Mouse (Mus musculus) gastrocnemius, postnatal 25 days (tissue): ENCODE measurements around the gene Egfl8. TPM values are rescaled to one million over a fixed set of nuclear protein-coding genes. Genes with fewer than 3 reads are reported as not detected.

Experiments used
- DNase-seq: peaks from one replicate; pipeline ENCODE4 v3.0.0; 2022
- total RNA-seq, 2 experiments: library from RNA; stranded (reverse); gene quantifications; 1 replicate in 1 of 2; 2 replicates in 1 of 2; pipeline ENCODE4 v1.2.3; 2021

Egfl8 gene
- total RNA-seq, 2 experiments from 2014 or later = 2.8 to 3.1 TPM

GRCm38 (mm10) chr17:34571875-34572274 lies 43.9 kb downstream of the Egfl8 start:
- DNase-seq = no peak

GRCm38 (mm10) chr17:34569919-34570318 lies 45.9 kb downstream of the Egfl8 start:
- no peak for DNase-seq

GRCm38 (mm10) chr17:34568421-34568820 lies 47.4 kb downstream of the Egfl8 start:
- no peak for DNase-seq

GRCm38 (mm10) chr17:34567311-34567710 lies 48.5 kb downstream of the Egfl8 start:
- no peak for DNase-seq

GRCm38 (mm10) chr17:34564796-34565195 lies 51.0 kb downstream of the Egfl8 start:
- DNase-seq = peak; percentile 49

- DNase-seq = peak; percentile 68
Measured at GRCm38 (mm10) chr17:34564003-34564421, 51.8 kb downstream of the Egfl8 start, which contains the start of gene Notch4. Gene Notch4, plus strand, starts transcription at chr17:34564268.

GRCm38 (mm10) chr17:34563354-34563753 lies 52.4 kb downstream of the Egfl8 start:
- DNase-seq = no peak

Other genes with a start within 250 kb of the Egfl8 start
- not detected for gene Btnl1, start 238.8 kb downstream of the Egfl8 start, total RNA-seq
- not detected for gene BC051142, start 217.2 kb downstream of the Egfl8 start, total RNA-seq
- gene Btnl4, start 138.7 kb downstream of the Egfl8 start, total RNA-seq = not detected
- gene Btnl6, start 98.6 kb downstream of the Egfl8 start, total RNA-seq = not detected
- gene Notch4, start 51.7 kb downstream of the Egfl8 start, total RNA-seq = 10 to 100 TPM; 11.3 to 12.4 TPM
- gene Gpsm3, start 26.2 kb downstream of the Egfl8 start, total RNA-seq = 1 to 10 TPM; 2.3 to 2.6 TPM
- gene Pbx2, start 24.7 kb downstream of the Egfl8 start, total RNA-seq = 10 to 100 TPM; 12.1 to 13.6 TPM
- gene Ager, start 18.1 kb downstream of the Egfl8 start, total RNA-seq = under 1 TPM in 1 of 2 experiments, not detected in 1; 0.24 TPM
- gene Rnf5, start 12.3 kb downstream of the Egfl8 start, total RNA-seq = 10 to 100 TPM; 16.4 to 19.2 TPM
- 10 to 100 TPM; 53.6 to 56.9 TPM for gene Agpat1, start 11.7 kb downstream of the Egfl8 start, total RNA-seq
- gene Ppt2, start 12.5 kb upstream of the Egfl8 start, total RNA-seq = 10 to 100 TPM; 37.2 to 43.0 TPM
- 1 to 10 TPM in 1 of 2 experiments, under 1 TPM in 1; 0.35 to 1.5 TPM for gene Prrt1, start 13.6 kb upstream of the Egfl8 start, total RNA-seq
- 1 to 10 TPM; 5.9 to 7.0 TPM for gene Fkbpl, start 28.8 kb upstream of the Egfl8 start, total RNA-seq
- gene Atf6b, start 31.2 kb upstream of the Egfl8 start, total RNA-seq = 1 to 10 TPM; 7.1 to 7.2 TPM
- gene Tnxb, start 54.6 kb upstream of the Egfl8 start, total RNA-seq = 10 to 100 TPM; 38.3 to 50.5 TPM
- 10 to 100 TPM in 1 of 2 experiments, 1 to 10 TPM in 1; 1.1 to 22.1 TPM for gene C4b, start 127.9 kb upstream of the Egfl8 start, total RNA-seq
- gene Cyp21a1, start 188.6 kb upstream of the Egfl8 start, total RNA-seq = under 1 TPM in 1 of 2 experiments, not detected in 1; 0.16 TPM
- 1 to 10 TPM; 7.0 to 7.2 TPM for gene Stk19, start 221.0 kb upstream of the Egfl8 start, total RNA-seq
- gene Dxo, start 221.0 kb upstream of the Egfl8 start, total RNA-seq = 10 to 100 TPM in 1 of 2 experiments, 1 to 10 TPM in 1; 7.6 to 10.5 TPM
- 10 to 100 TPM; 18.0 to 18.9 TPM for gene Skiv2l, start 234.2 kb upstream of the Egfl8 start, total RNA-seq
- gene Nelfe, start 234.4 kb upstream of the Egfl8 start, total RNA-seq = 1 to 10 TPM; 7.7 to 8.9 TPM
- gene Cfb, start 246.5 kb upstream of the Egfl8 start, total RNA-seq = 1 to 10 TPM in 1 of 2 experiments, under 1 TPM in 1; 0.95 to 8.2 TPM